Mouse (Mus musculus) intestine, embryonic 16.5 days (tissue): ENCODE measurements around the gene Mdn1. TPM values are rescaled to one million over a fixed set of nuclear protein-coding genes. Genes with fewer than 3 reads are reported as not detected.

Source experiments
- ATAC-seq: fragments of 200-750 bp; cut with Nextera tagmentation; 2 replicates; pipeline ENCODE4 v1.8.0; 2017; ENCODE audit warnings: moderate TSS enrichment, moderate library complexity
- H3K27ac ChIP-seq: fragments of 300-500 bp; sonication (generic); 2 replicates; pipeline ENCODE4 v1.5.1; 2014; ENCODE audit warnings: mild to moderate bottlenecking, low read length
- H3K27me3 ChIP-seq: fragments of 300-500 bp; sonication (generic); replicated peaks from 2 replicates; pipeline ENCODE4 v1.6.1; 2014; ENCODE audit warnings: low read length, control low read depth, mixed read lengths; ENCODE audit not compliant: control insufficient read depth, insufficient read depth
- H3K36me3 ChIP-seq: fragments of 300-500 bp; sonication (generic); 2 replicates; pipeline ENCODE4 v1.6.1; 2014; ENCODE audit warnings: low read length, control low read depth; ENCODE audit not compliant: control insufficient read depth, insufficient read depth
- H3K4me1 ChIP-seq: fragments of 300-500 bp; sonication (generic); 2 replicates; pipeline ENCODE4 v1.6.1; 2014; ENCODE audit warnings: low read length, control low read depth, mixed read lengths; ENCODE audit not compliant: control insufficient read depth, insufficient read depth
- H3K4me2 ChIP-seq: fragments of 300-500 bp; sonication (generic); 2 replicates; pipeline ENCODE4 v1.6.1; 2014; ENCODE audit warnings: low read depth, low read length, control low read depth
- H3K4me3 ChIP-seq: fragments of 300-500 bp; sonication (generic); 2 replicates; pipeline ENCODE4 v1.5.1; 2014; ENCODE audit warnings: mild to moderate bottlenecking, low read length
- H3K9ac ChIP-seq: fragments of 300-500 bp; sonication (generic); 2 replicates; pipeline ENCODE4 v1.6.1; 2014; ENCODE audit warnings: low read depth, low read length
- H3K9me3 ChIP-seq: fragments of 300-500 bp; sonication (generic); 2 replicates; pipeline ENCODE4 v1.6.1; 2016; ENCODE audit warnings: low read length, control low read depth; ENCODE audit not compliant: control insufficient read depth
- WGBS: fragments of 180-500 bp; shearing (Covaris S2); extraction: QIAGEN DNeasy Blood & Tissue Kit; methylation state at CpG from one replicate; pipeline ENCODE4 v1.1.7; 2014; 5-methylcytosine and 5-hydroxymethylcytosine counted together
- polyA plus RNA-seq: library from polyadenylated mRNA; unstranded; fragments of >200 nt; fragmentation: Nextera tagmentation; extraction: Ambion mirVana; gene quantifications from 2 replicates; pipeline ENCODE4 v1.2.1, GENCODE M21; 2015

Mdn1 gene
- polyA plus RNA-seq, result 8.1 and 8.3 TPM in 2 replicates

- Histone ChIP-seq H3K4me2 (peak within 1 kb of the TSS; percentile 69), H3K36me3 (0 out of 2 replicates have a peak, but pooled peaks cover 3% of the 10 kb centered on the region), H3K4me3 (peak within 1 kb of the TSS; percentile 88), H3K9ac (peak within 1 kb of the TSS; percentile 79), H3K4me1 (0 out of 2 replicates have a peak, but pooled peaks cover 7% of the 10 kb centered on the region), H3K9me3 (no peaks in the 10 kb centered on the region), H3K27ac (peak within 1 kb of the TSS; percentile 57; the same call in 1 of the 2 replicates), H3K27me3 (no peaks in the 10 kb centered on the region)
- ATAC-seq, result peak; percentile 94
- under 1% methylated on average over 68 of the region's 68 CpGs for WGBS
Measured at GRCm38 (mm10) chr4:32656918-32657662, at the start of gene Mdn1. Mdn1 (plus strand) TSS chr4:32657119.

GRCm38 (mm10) chr4:32615034-32615881 is 41.7 kb upstream of the Mdn1 start, which contains the start of gene Casp8ap2:
Casp8ap2 (plus strand) TSS chr4:32615451.
- Histone ChIP-seq H3K4me1 (peaks cover 9% of the 10 kb centered on the region; the same call in 1 of the 2 replicates), H3K27ac (peak within 1 kb of the TSS; percentile 77), H3K27me3 (no peaks in the 10 kb centered on the region), H3K9ac (peak within 1 kb of the TSS; percentile 90), H3K4me2 (peak within 1 kb of the TSS; percentile 77), H3K4me3 (peak within 1 kb of the TSS; percentile 91), H3K36me3 (no peaks in the 10 kb centered on the region), H3K9me3 (no peaks in the 10 kb centered on the region)
- WGBS, result under 1% methylated on average over 64 of the region's 67 CpGs
- peak; percentile 100 for ATAC-seq

GRCm38 (mm10) chr4:32621637-32622036 is 35.3 kb upstream of the Mdn1 start:
- H3K27me3 ChIP-seq, result no peaks in the 10 kb centered on the region
- no peak overlapping the region for H3K4me2 ChIP-seq
- H3K4me3 ChIP-seq, result no peak overlapping the region
- no peaks in the 10 kb centered on the region for H3K36me3 ChIP-seq
- no peaks in the 10 kb centered on the region for H3K9me3 ChIP-seq
- no peak for ATAC-seq
- no peak overlapping the region for H3K9ac ChIP-seq
- H3K4me1 ChIP-seq, result peaks cover 3% of the 10 kb centered on the region; the same call in 1 of the 2 replicates
- H3K27ac ChIP-seq, result no peak overlapping the region

GRCm38 (mm10) chr4:32651669-32652068 is 5.2 kb upstream of the Mdn1 start:
- H3K9ac ChIP-seq, result no peak overlapping the region
- no peaks in the 10 kb centered on the region for H3K9me3 ChIP-seq
- no peak for ATAC-seq
- no peak overlapping the region for H3K27ac ChIP-seq
- H3K4me3 ChIP-seq, result no peak overlapping the region
- WGBS, result 58% methylated on average over 5 of the region's 5 CpGs
- H3K4me1 ChIP-seq, result no peaks in the 10 kb centered on the region
- peaks cover 8% of the 10 kb centered on the region; the same call in 1 of the 2 replicates for H3K36me3 ChIP-seq
- no peaks in the 10 kb centered on the region for H3K27me3 ChIP-seq
- no peak overlapping the region for H3K4me2 ChIP-seq

- H3K4me2 ChIP-seq, result peak overlapping the region; percentile 58
- peak overlapping the region; percentile 88 for H3K4me3 ChIP-seq
- H3K9me3 ChIP-seq, result no peaks in the 10 kb centered on the region
- 52% methylated on average over 11 of the region's 11 CpGs for WGBS
- no peaks in the 10 kb centered on the region for H3K27me3 ChIP-seq
- H3K27ac ChIP-seq, result peak overlapping the region; percentile 57; the same call in 1 of the 2 replicates
- 0 out of 2 replicates have a peak, but pooled peaks cover 3% of the 10 kb centered on the region for H3K36me3 ChIP-seq
- ATAC-seq, result peak; percentile 38; the same call in 1 of the 2 replicates
- 0 out of 2 replicates have a peak, but pooled peaks cover 7% of the 10 kb centered on the region for H3K4me1 ChIP-seq
- peak overlapping the region; percentile 79 for H3K9ac ChIP-seq
Measured at GRCm38 (mm10) chr4:32656146-32656904, 594 bp upstream of the Mdn1 start.

- no peak for ATAC-seq
- H3K27me3 ChIP-seq, result no peaks in the 10 kb centered on the region
- no peaks in the 10 kb centered on the region for H3K9me3 ChIP-seq
- H3K4me2 ChIP-seq, result no peak overlapping the region
- 90% methylated on average over 4 of the region's 4 CpGs for WGBS
- H3K27ac ChIP-seq, result no peak overlapping the region
- peaks cover 4% of the 10 kb centered on the region for H3K36me3 ChIP-seq
- no peak overlapping the region for H3K9ac ChIP-seq
- no peak overlapping the region for H3K4me3 ChIP-seq
- no peaks in the 10 kb centered on the region for H3K4me1 ChIP-seq
Measured at GRCm38 (mm10) chr4:32665843-32666242, 8.9 kb downstream of the Mdn1 start.

- 93% methylated on average over 1 of the region's 1 CpGs for WGBS
- Histone ChIP-seq H3K9ac (no peak overlapping the region), H3K36me3 (peaks cover 9% of the 10 kb centered on the region), H3K27ac (no peak overlapping the region), H3K9me3 (no peaks in the 10 kb centered on the region), H3K4me3 (no peak overlapping the region), H3K4me2 (no peak overlapping the region), H3K4me1 (no peaks in the 10 kb centered on the region), H3K27me3 (no peaks in the 10 kb centered on the region)
- no peak for ATAC-seq
Measured at GRCm38 (mm10) chr4:32668291-32668690, 11.4 kb downstream of the Mdn1 start.

GRCm38 (mm10) chr4:32669825-32670224 is 12.9 kb downstream of the Mdn1 start:
- ATAC-seq, result no peak
- H3K4me3 ChIP-seq, result no peak overlapping the region
- no peaks in the 10 kb centered on the region for H3K27me3 ChIP-seq
- H3K27ac ChIP-seq, result no peak overlapping the region
- no peak overlapping the region for H3K4me2 ChIP-seq
- 89% methylated on average over 2 of the region's 2 CpGs for WGBS
- H3K4me1 ChIP-seq, result no peaks in the 10 kb centered on the region
- no peaks in the 10 kb centered on the region for H3K9me3 ChIP-seq
- peaks cover 7% of the 10 kb centered on the region for H3K36me3 ChIP-seq
- no peak overlapping the region for H3K9ac ChIP-seq
